Mouse (Mus musculus) gastrocnemius, postnatal 10 days (tissue): ENCODE results near the gene Map7d2. TPM values are rescaled to one million over a fixed set of nuclear protein-coding genes. Genes with fewer than 3 reads are reported as not detected.

ENCODE experiments used
- DNase-seq: peaks from one replicate; pipeline ENCODE4 v3.0.0; 2021; ENCODE audit warnings: mixed read lengths
- total RNA-seq, 2 experiments: library from RNA; stranded (reverse); gene quantifications; 2 replicates each; pipeline ENCODE4 v1.2.3; 2021

Map7d2 gene
- total RNA-seq, 2 experiments from 2014 or later, result 0.31 to 0.36 TPM

DNA sequence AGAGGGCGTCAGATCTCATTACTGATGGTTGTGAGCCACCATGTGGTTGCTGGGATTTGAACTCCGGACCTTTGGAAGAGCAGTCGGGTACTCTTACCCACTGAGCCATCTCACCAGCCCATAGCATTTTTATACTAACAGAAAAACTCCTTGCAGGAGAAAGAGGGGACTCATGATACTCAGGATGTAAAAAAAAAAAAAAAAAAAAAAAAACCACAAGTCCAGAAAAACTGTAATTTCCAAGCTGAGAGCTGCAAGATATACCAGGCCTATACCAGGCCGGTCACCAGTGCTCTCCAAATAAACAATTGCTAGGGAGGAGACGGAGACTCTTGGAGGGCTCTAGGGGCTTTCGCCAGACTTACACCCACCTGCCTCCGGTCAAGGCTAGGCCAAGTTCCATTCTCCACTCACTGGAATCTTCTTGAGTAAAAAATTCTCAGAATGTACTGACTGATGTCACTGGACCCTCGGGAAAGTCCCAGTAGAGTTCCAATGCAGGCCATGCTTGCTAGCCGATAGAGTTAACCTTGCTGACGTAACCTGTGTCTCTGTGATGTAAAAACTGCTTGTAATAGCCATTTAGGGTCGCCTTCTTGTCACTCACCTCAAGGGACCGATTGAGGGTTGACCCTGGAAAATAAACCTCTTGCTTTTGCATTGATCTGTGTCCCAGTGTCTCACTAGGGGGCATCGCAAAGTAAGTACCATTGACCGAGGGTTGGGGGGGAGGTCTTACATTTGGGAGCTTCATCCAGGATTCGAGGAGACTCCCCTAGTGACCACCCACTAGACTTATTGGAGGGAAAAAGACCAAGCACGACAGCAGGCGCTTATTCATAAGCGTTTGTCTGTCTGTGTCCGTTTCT is 95.7 kb downstream of the Map7d2 start:
- DNase-seq, result no peak

GRCm38 (mm10) chrX:159510716-159511051 is 96.3 kb downstream of the Map7d2 start:
- DNase-seq, result no peak

GRCm38 (mm10) chrX:159515599-159515998 is 101.2 kb downstream of the Map7d2 start:
- DNase-seq, result no peak

GRCm38 (mm10) chrX:159521780-159522179 is 107.4 kb downstream of the Map7d2 start:
- no peak for DNase-seq

DNA sequence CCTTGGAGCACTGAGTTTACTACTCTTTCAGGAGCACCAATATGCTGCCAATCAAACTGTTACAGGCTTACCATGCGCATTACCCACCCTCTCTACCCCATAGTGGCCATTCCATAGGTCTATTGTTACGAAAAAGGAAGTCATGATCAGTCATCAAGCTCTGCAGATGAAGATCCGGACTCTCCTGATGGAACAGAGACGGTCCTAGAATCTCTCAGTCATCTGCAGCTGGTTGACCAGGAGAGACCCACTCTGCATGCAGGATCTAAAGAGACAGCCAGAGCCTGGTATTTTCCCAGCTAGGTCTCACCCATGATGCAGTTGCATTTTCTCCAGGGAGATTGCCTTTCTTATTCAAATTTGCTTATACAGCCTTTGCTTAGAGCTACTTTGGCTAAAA is 108.3 kb downstream of the Map7d2 start:
- DNase-seq, result no peak

DNA sequence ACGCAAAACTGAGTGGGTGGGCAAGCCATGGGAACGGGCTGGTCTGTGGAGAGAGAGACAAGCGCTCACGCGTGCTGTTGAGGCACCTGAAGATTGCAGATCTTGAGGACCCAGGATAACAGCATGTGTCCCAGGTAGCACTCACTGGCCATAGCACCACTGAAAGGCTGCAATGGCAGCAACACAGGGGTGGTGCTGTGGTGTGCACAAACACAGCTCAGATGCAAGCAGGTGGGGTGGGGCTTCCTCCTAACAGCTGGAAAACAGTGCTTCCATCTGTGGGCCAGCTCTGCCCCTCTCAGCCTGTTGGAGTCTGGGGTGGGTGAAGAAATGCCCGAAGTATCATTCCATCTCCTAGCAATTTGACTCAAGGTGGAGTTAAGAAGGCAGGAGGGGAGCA is 112.0 kb downstream of the Map7d2 start, which contains the start of gene Bclaf3:
Gene Bclaf3 (plus strand): TSS at position 301 of the 400 bp plus-strand sequence.
- DNase-seq, result no peak

DNA sequence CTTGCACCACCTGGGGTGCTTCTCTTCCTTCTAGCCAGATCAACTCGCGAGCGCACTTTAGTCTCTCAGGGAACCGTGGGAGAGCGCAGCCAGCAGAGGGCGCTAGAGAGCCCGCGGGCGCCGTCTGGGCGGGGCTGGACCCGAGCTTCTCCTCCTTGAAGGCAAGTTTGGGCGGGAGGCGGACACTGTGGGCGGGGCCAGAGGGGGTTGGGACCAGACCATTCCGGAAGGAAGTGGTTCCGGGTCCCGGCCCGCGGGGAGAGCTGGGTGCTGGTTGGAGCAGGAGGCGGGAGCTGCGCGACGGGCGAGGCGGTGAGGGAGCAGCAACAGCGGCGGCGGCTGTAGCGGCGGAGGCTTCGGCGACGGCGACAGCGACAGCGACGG is 118.0 kb downstream of the Map7d2 start:
- peak; percentile 95 for DNase-seq

GRCm38 (mm10) chrX:159532811-159533462 is 118.6 kb downstream of the Map7d2 start:
- DNase-seq, result peak; percentile 25

- no peak for DNase-seq
Measured at GRCm38 (mm10) chrX:159541936-159542335, 127.6 kb downstream of the Map7d2 start.

GRCm38 (mm10) chrX:159547093-159547492 is 132.7 kb downstream of the Map7d2 start:
- DNase-seq, result no peak

Other genes with a start within 250 kb of the Map7d2 start
- 10 to 100 TPM; 90.4 to 92.1 TPM for gene Rps6ka3, start 204.3 kb upstream of the Map7d2 start, total RNA-seq
- 10 to 100 TPM; 86.9 to 91.1 TPM for gene Eif1ax, start 42.4 kb upstream of the Map7d2 start, total RNA-seq
- gene Bclaf3, start 112.1 kb downstream of the Map7d2 start, total RNA-seq, result 1 to 10 TPM; 2.4 to 5.2 TPM
- gene Sh3kbp1, start 212.7 kb downstream of the Map7d2 start, total RNA-seq, result 10 to 100 TPM; 26.3 to 34.1 TPM